Mouse (Mus musculus) heart, embryonic 16.5 days (tissue): Measurements from ENCODE around the gene Pi4ka. TPM values are rescaled to one million over a fixed set of nuclear protein-coding genes. Genes with fewer than 3 reads are reported as not detected.
A peak's percentile ranks its signal among the peaks of the same experiment; 100 is the strongest.

Experiments used
- ATAC-seq: fragments of 200-750 bp; cut with Nextera tagmentation; replicated peaks from 2 replicates; pipeline ENCODE4 v1.8.0; 2017; ENCODE audit warnings: moderate number of reproducible peaks; ENCODE audit not compliant: insufficient read depth, low FRiP score; ENCODE audit errors: extremely low read depth
- H3K27ac ChIP-seq: fragments of 300-500 bp; sonication (generic); 2 replicates; pipeline ENCODE4 v1.5.1; 2014; ENCODE audit warnings: mild to moderate bottlenecking, low read length, control low read depth, moderate library complexity
- H3K27me3 ChIP-seq: fragments of 300-500 bp; sonication (generic); 2 replicates; pipeline ENCODE4 v1.6.1; 2014; ENCODE audit warnings: low read length, mixed read lengths; ENCODE audit not compliant: control insufficient read depth, insufficient read depth
- H3K36me3 ChIP-seq: fragments of 300-500 bp; sonication (generic); 2 replicates; pipeline ENCODE4 v1.6.1; 2014; ENCODE audit not compliant: control insufficient read depth, insufficient read depth
- H3K4me1 ChIP-seq: fragments of 300-500 bp; sonication (generic); 2 replicates; pipeline ENCODE4 v1.6.1; 2014; ENCODE audit warnings: low read length, mixed read lengths; ENCODE audit not compliant: control insufficient read depth, insufficient read depth
- H3K4me2 ChIP-seq: fragments of 300-500 bp; sonication (generic); 2 replicates; pipeline ENCODE4 v1.6.1; 2014; ENCODE audit warnings: low read depth, mild to moderate bottlenecking, control low read depth, low read length
- H3K4me3 ChIP-seq: fragments of 300-500 bp; sonication (generic); 2 replicates; pipeline ENCODE4 v1.5.1; 2014; ENCODE audit warnings: mild to moderate bottlenecking, control low read depth, low read length
- H3K9ac ChIP-seq: fragments of 300-500 bp; sonication (generic); 2 replicates; pipeline ENCODE4 v1.6.1; 2014; ENCODE audit warnings: low read length, control low read depth
- H3K9me3 ChIP-seq: fragments of 300-500 bp; sonication (generic); replicated peaks from 2 replicates; pipeline ENCODE4 v1.6.1; 2016; ENCODE audit warnings: low read length; ENCODE audit not compliant: control insufficient read depth
- WGBS: fragments of 180-500 bp; shearing (Covaris S2); extraction: QIAGEN DNeasy Blood & Tissue Kit; methylation state at CpG from one replicate; pipeline ENCODE4 v1.1.7; 2014; 5-methylcytosine and 5-hydroxymethylcytosine counted together
- polyA plus RNA-seq: library from polyadenylated mRNA; unstranded; fragments of >200 nt; fragmentation: Nextera tagmentation; extraction: Ambion mirVana; gene quantifications from 2 replicates; pipeline ENCODE4 v1.2.1, GENCODE M21; 2015

The Pi4ka gene
- polyA plus RNA-seq, 1 experiment from 2014 or later: 30.8 TPM

GRCm38 (mm10) chr16:17292751-17293150 lies 113.4 kb downstream of the Pi4ka start:
- H3K9ac ChIP-seq: no peak overlapping the region
- ATAC-seq: no peak
- 5% methylated on average over 2 of the region's 2 CpGs for WGBS
- no peak overlapping the region for H3K4me2 ChIP-seq
- H3K36me3 ChIP-seq: peaks cover 33% of the 10 kb centered on the region
- no peak overlapping the region for H3K4me3 ChIP-seq
- H3K9me3 ChIP-seq: no peaks in the 10 kb centered on the region
- no peaks in the 10 kb centered on the region for H3K27me3 ChIP-seq
- no peak overlapping the region for H3K27ac ChIP-seq
- H3K4me1 ChIP-seq: no peaks in the 10 kb centered on the region

- WGBS: 85% methylated on average over 2 of the region's 2 CpGs
- no peaks in the 10 kb centered on the region for H3K27me3 ChIP-seq
- no peaks in the 10 kb centered on the region for H3K4me1 ChIP-seq
- H3K9me3 ChIP-seq: no peaks in the 10 kb centered on the region
- no peak overlapping the region for H3K4me2 ChIP-seq
- H3K36me3 ChIP-seq: peaks cover 28% of the 10 kb centered on the region
- no peak overlapping the region for H3K27ac ChIP-seq
- no peak overlapping the region for H3K4me3 ChIP-seq
- no peak overlapping the region for H3K9ac ChIP-seq
- no peak for ATAC-seq
Measured at GRCm38 (mm10) chr16:17291016-17291415, 115.1 kb downstream of the Pi4ka start.

- Histone ChIP-seq H3K9me3 (no peaks in the 10 kb centered on the region), H3K27me3 (no peaks in the 10 kb centered on the region), H3K36me3 (peaks cover 24% of the 10 kb centered on the region), H3K9ac (no peak overlapping the region), H3K4me3 (no peak overlapping the region), H3K27ac (no peak overlapping the region), H3K4me2 (no peak overlapping the region), H3K4me1 (0 out of 2 replicates have a peak, but pooled peaks cover 3% of the 10 kb centered on the region)
- no peak for ATAC-seq
- WGBS: 88% methylated on average over 2 of the region's 2 CpGs
Measured at GRCm38 (mm10) chr16:17287103-17287502, 119.0 kb downstream of the Pi4ka start.

- 50% methylated on average over 6 of the region's 6 CpGs for WGBS
- peaks cover 24% of the 10 kb centered on the region for H3K36me3 ChIP-seq
Measured at GRCm38 (mm10) chr16:17283151-17283550, 123.0 kb downstream of the Pi4ka start.

GRCm38 (mm10) chr16:17280471-17280870 lies 125.6 kb downstream of the Pi4ka start:
- no peak overlapping the region for H3K27ac ChIP-seq
- no peak overlapping the region for H3K9ac ChIP-seq
- H3K27me3 ChIP-seq: peaks cover 19% of the 10 kb centered on the region
- peaks cover 17% of the 10 kb centered on the region for H3K36me3 ChIP-seq
- H3K4me1 ChIP-seq: peaks cover 21% of the 10 kb centered on the region
- H3K9me3 ChIP-seq: no peaks in the 10 kb centered on the region
- WGBS: 85% methylated on average over 11 of the region's 11 CpGs
- no peak overlapping the region for H3K4me2 ChIP-seq
- H3K4me3 ChIP-seq: no peak overlapping the region
- no peak for ATAC-seq

More at GRCm38 (mm10) chr16:17283151-17283550, 123.0 kb downstream of the Pi4ka start:
- Histone ChIP-seq H3K4me1 (peaks cover 3% of the 10 kb centered on the region; the same call in 1 of the 2 replicates), H3K27ac (no peak overlapping the region), H3K4me2 (no peak overlapping the region), H3K9ac (no peak overlapping the region), H3K9me3 (no peaks in the 10 kb centered on the region), H3K27me3 (peaks cover 4% of the 10 kb centered on the region), H3K4me3 (no peak overlapping the region)
- ATAC-seq: no peak

GRCm38 (mm10) chr16:17277342-17278211 lies 128.5 kb downstream of the Pi4ka start:
- WGBS: 7% methylated on average over 61 of the region's 61 CpGs
- H3K4me1 ChIP-seq: peaks cover 18% of the 10 kb centered on the region
- peak overlapping the region; percentile 99 for H3K4me2 ChIP-seq
- peak overlapping the region; percentile 78 for H3K4me3 ChIP-seq
- ATAC-seq: no peak
- no peak overlapping the region for H3K27ac ChIP-seq
- H3K27me3 ChIP-seq: peaks cover 19% of the 10 kb centered on the region
- H3K9ac ChIP-seq: peak overlapping the region; percentile 58
- no peaks in the 10 kb centered on the region for H3K9me3 ChIP-seq
- H3K36me3 ChIP-seq: peaks cover 13% of the 10 kb centered on the region

GRCm38 (mm10) chr16:17276164-17277151 lies 129.7 kb downstream of the Pi4ka start:
- peak overlapping the region; percentile 64 for H3K27ac ChIP-seq
- H3K4me2 ChIP-seq: peak overlapping the region; percentile 99
- peaks cover 10% of the 10 kb centered on the region; the same call in 1 of the 2 replicates for H3K36me3 ChIP-seq
- H3K27me3 ChIP-seq: peaks cover 19% of the 10 kb centered on the region
- peak; percentile 88 for ATAC-seq
- no peaks in the 10 kb centered on the region for H3K9me3 ChIP-seq
- peak overlapping the region; percentile 77 for H3K9ac ChIP-seq
- WGBS: under 1% methylated on average over 62 of the region's 62 CpGs
- H3K4me1 ChIP-seq: peaks cover 18% of the 10 kb centered on the region
- peak overlapping the region; percentile 78 for H3K4me3 ChIP-seq

GRCm38 (mm10) chr16:17275721-17276120 lies 130.4 kb downstream of the Pi4ka start, which contains the start of gene Tmem191c:
Gene Tmem191c (plus strand): TSS chr16:17276077.
- H3K27me3 ChIP-seq: peaks cover 19% of the 10 kb centered on the region
- H3K4me2 ChIP-seq: peak within 1 kb of the TSS; percentile 99
- WGBS: 54% methylated on average over 7 of the region's 7 CpGs
- peaks cover 4% of the 10 kb centered on the region; the same call in 1 of the 2 replicates for H3K36me3 ChIP-seq
- peaks cover 4% of the 10 kb centered on the region for H3K9me3 ChIP-seq
- H3K9ac ChIP-seq: peak within 1 kb of the TSS; percentile 77
- H3K27ac ChIP-seq: peak within 1 kb of the TSS; percentile 64
- H3K4me3 ChIP-seq: peak within 1 kb of the TSS; percentile 78
- no peak for ATAC-seq
- peaks cover 18% of the 10 kb centered on the region for H3K4me1 ChIP-seq
